Mouse (Mus musculus) MEL (cell line): ENCODE measurements at regions not wholly inside any gene's neighbourhood (a gene's known extent, or its start where the extent isn't known, plus 50 kb on each side); places are given as distances from the start of the nearest gene placed in this dataset.

ENCODE experiments used
- CHD2 ChIP-seq: IDR thresholded peaks from 2 replicates; pipeline ENCODE4 v1.6.1; 2011; ENCODE audit warnings: low read length, improper control_type of control experiment
- CTCF ChIP-seq, 3 experiments: IDR thresholded peaks in 2 of 3; conservative IDR thresholded peaks in 1 of 3; 2 replicates each; pipeline ENCODE4 v1.5.1; 2011 to 2012; ENCODE audit warnings: low read length in 3 of 3, low read depth in 2 of 3, mild to moderate bottlenecking in 2 of 3, improper control_type of control experiment in 1 of 3, inconsistent platforms in 1 of 3, mixed read lengths in 1 of 3, moderate library complexity in 1 of 3; ENCODE audit not compliant: control insufficient read depth in 1 of 3, insufficient read depth in 1 of 3, poor library complexity in 1 of 3, severe bottlenecking in 1 of 3
- EP300 ChIP-seq, 2 experiments: IDR thresholded peaks; 2 replicates each; pipeline ENCODE4 v1.6.1; 2011; ENCODE audit warnings: improper control_type of control experiment in 2 of 2, low read length in 2 of 2, low read depth in 1 of 2, mild to moderate bottlenecking in 1 of 2
- HCFC1 ChIP-seq: IDR thresholded peaks from 2 replicates; pipeline ENCODE4 v1.6.1; 2012; ENCODE audit warnings: low read depth, mild to moderate bottlenecking, inconsistent platforms, low read length, improper control_type of control experiment, moderate library complexity
- MAZ ChIP-seq: IDR thresholded peaks from 2 replicates; pipeline ENCODE4 v1.6.1; 2012; ENCODE audit warnings: low read depth, mild to moderate bottlenecking, inconsistent platforms, low read length, improper control_type of control experiment
- NRF1 ChIP-seq: IDR thresholded peaks from 2 replicates; pipeline ENCODE4 v1.6.1; 2014; ENCODE audit warnings: low read depth, mild to moderate bottlenecking, inconsistent platforms, low read length, improper control_type of control experiment, moderate library complexity; ENCODE audit not compliant: poor library complexity, insufficient read depth, severe bottlenecking
- POLR2A ChIP-seq, 2 experiments: IDR thresholded peaks; 2 replicates each; pipeline ENCODE4 v1.6.1; 2011 to 2012; ENCODE audit warnings: low read length in 2 of 2, mild to moderate bottlenecking in 2 of 2, control low read depth in 1 of 2, improper control_type of control experiment in 1 of 2, low read depth in 1 of 2, moderate library complexity in 1 of 2; ENCODE audit not compliant: control insufficient read depth in 1 of 2, insufficient read depth in 1 of 2, poor library complexity in 1 of 2
- TBP ChIP-seq: IDR thresholded peaks from 2 replicates; pipeline ENCODE4 v1.8.0; 2011; ENCODE audit warnings: low read depth, low read length, improper control_type of control experiment
- USF2 ChIP-seq, 2 experiments: IDR thresholded peaks; 2 replicates each; pipeline ENCODE4 v1.6.1; 2011 to 2012; ENCODE audit warnings: improper control_type of control experiment in 2 of 2, low read length in 2 of 2, borderline replicate concordance in 1 of 2, inconsistent platforms in 1 of 2, low read depth in 1 of 2, mild to moderate bottlenecking in 1 of 2; ENCODE audit not compliant: insufficient read depth in 1 of 2
- ZNF384 ChIP-seq: IDR thresholded peaks from 2 replicates; pipeline ENCODE4 v1.6.1; 2012; ENCODE audit warnings: low read depth, mild to moderate bottlenecking, inconsistent platforms, low read length, improper control_type of control experiment

DNA sequence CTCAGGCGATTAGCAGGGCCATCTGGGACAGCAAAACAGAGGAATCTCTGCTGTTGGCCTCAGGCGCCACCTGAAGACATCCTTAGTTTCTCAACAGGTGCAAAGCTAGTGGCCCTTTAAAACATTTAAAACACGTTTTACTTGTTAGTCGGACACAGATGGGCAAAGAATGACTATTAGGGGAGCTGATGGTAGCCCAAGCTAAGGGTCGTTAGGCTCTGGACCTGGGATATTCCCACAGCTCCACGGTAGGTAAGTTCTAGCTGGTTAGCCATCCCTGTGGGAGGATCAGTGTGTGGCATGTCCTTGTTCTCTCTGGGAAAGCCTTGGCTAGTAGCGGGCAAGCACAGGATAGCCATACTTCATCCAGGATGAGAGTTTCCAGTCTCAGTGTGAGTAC, 465.5 kb upstream of the Trpc7 start:
- TF ChIP-seq POLR2A (IDR thresholded peaks at IDR 0.05; ENCODE audit: control insufficient read depth in 1 of 2, insufficient read depth in 1 of 2, low read depth in 1 of 2, low read length in 2 of 2, poor library complexity in 1 of 2): no peak
- no peak for TF ChIP-seq USF2 (IDR thresholded peaks at IDR 0.05; ENCODE audit: borderline replicate concordance in 1 of 2, insufficient read depth in 1 of 2, low read depth in 1 of 2, low read length in 2 of 2)
- TF ChIP-seq CTCF (IDR thresholded peaks at IDR 0.05 in 2 of 3, conservative IDR thresholded peaks at IDR 0.05 in 1 of 3; ENCODE audit: control insufficient read depth in 1 of 3, insufficient read depth in 1 of 3, low read depth in 2 of 3, low read length in 3 of 3, poor library complexity in 1 of 3, severe bottlenecking in 1 of 3): no peak
- TF ChIP-seq CHD2: no peak
- no peak for TF ChIP-seq HCFC1
- TF ChIP-seq NRF1: no peak
- no peak for TF ChIP-seq TBP
- TF ChIP-seq ZNF384: no peak
- no peak for TF ChIP-seq MAZ
- no peak for TF ChIP-seq EP300 (IDR thresholded peaks at IDR 0.05; ENCODE audit: low read depth in 1 of 2, low read length in 2 of 2)
